Mouse (Mus musculus): ENCODE results near the gene Smyd3. TPM values are rescaled to one million over a fixed set of nuclear protein-coding genes. Genes with fewer than 3 reads are reported as not detected.

Gene Smyd3
- total RNA-seq, 2 experiments from 2014 or later, result 34.0 to 39.8 TPM

DNA sequence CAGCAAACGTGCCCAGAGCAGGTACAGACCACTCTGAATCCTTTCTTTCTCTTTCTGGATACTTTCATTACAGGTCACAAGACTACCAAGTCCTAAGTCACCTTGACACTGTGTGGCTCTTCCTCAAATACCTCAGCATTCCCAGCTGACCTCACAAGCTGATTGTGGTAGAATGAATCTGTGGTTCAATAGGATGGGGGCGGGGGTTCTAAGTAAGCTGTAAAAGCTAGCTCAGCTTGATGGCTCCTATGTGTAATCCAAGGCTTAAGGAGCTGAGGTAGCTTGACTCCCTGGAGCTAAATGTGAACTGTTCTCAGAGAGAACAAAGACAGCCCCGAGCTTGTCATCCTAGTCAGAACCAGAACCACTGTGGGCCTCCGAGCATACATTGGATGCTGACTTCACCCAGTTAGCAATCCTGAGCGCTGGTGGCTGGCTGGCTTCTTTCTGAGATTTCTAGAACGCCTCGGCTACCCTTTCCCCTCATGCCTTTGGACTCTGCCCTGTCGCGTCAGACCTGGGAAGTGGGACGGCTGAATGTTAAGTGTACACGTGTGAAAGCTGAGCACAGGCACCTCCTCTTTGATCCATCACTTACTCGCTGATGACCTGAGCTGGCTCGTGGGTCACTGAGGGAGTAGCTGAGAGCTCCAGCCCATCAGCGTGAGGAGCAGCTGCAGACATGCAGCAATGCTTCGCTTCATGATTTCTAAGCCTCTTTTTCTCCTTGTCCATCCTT is 131.4 kb downstream of the Smyd3 start:
- intact Hi-C loops (cut with DNase I), result no loop called here
- DNase-seq, result no peak

DNA sequence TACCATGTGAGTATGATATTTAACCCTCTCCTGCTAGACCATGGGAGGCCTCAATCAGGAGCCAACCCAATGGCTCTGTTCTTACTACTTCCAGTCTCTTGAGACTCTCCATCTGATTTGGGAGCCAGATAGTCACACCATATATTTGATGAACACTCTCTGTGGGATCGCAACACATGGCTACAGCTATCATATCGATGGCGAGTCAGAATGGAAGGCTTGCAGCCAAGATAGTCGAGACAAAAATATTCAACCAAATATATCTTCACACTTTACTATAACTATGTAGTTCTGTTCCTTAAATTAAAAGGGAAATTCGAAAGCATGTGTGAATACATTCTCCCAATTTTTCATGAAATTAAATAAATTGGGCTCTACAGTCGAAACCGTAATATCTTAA is 132.2 kb downstream of the Smyd3 start:
- intact Hi-C loops (cut with DNase I), result no loop called here
- DNase-seq, result no peak

DNA sequence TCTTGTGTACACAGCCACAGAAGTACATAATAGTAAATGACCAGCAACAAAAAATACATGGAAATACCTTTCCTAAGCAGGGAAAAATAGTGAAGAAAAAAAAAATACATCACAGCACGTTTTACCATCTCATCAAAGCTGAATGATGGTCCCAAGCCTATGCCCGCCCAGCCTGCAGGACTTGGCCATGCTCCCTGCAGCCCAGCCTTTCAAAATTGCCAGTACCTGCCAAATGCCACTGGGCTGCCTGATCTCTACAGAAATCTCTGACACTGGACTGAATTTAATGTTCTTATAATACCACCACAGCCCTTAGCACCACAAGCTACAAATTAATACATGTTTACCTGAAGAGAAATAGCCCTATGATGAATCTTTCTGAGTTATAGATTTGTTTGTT is 133.5 kb downstream of the Smyd3 start:
- intact Hi-C loops (cut with DNase I), result no loop called here
- peak; percentile 37 for DNase-seq

DNA sequence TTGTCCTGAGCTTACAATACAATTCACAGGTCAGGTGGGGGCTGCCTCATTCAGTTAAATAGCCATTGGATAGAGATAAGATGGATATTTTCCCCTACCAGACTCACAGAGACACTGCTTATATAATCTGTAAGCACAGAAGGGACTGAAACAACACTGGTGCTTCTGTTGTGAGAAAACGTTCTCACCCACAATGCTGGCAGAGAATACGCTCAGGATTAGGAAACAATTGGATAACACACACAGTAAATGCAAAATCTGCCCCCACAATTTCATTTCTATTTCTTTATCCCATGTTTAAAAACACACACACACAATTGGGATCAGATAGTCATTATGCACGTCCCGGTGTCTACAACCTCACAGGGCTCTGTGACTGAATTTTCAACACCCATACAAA is 139.7 kb downstream of the Smyd3 start:
- intact Hi-C loops (cut with DNase I), result no loop called here

DNA sequence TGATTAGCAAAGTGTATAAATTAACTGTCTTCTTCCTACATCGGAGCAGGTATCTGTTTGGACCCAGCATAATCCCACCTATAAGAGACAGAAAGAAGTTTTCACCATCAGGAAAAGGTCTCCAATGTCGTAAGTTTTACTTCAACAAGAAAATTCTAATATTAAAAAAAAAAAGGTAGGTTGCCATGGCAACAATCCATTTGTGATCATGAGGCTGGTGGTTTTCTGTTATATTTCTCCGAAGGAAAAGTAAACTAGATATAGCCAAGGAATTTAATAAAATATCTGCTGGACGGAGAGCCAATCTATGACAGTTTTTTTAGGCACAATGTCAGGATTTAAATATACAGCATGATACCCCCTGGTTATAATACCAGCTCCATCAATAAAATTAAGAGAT is 142.9 kb downstream of the Smyd3 start:
- intact Hi-C loops (cut with DNase I), result no loop called here
- DNase-seq, result no peak

More for the DNA sequence above, 139.7 kb downstream of the Smyd3 start:
- DNase-seq, result no peak

DNA sequence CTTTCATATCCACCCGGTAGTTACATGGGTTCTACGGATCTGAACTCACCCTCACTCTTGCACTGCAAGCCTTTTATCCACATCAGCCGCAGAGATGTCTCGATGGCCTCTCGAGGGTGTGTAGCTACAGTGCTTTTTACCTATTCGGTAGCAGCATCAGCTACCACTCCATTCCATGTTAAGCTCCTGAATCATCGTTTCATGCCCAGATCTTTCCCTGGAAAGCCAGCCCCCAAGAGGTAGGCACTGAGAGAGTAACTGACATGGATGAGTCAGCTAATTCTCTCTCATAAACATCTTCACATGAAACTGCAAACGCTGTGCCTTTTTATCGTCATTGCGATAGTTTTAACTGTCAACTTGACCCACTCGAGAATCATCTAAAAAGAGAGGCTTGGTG is 143.9 kb downstream of the Smyd3 start:
- no peak for DNase-seq
- intact Hi-C loops (cut with DNase I), result no loop called here

DNA sequence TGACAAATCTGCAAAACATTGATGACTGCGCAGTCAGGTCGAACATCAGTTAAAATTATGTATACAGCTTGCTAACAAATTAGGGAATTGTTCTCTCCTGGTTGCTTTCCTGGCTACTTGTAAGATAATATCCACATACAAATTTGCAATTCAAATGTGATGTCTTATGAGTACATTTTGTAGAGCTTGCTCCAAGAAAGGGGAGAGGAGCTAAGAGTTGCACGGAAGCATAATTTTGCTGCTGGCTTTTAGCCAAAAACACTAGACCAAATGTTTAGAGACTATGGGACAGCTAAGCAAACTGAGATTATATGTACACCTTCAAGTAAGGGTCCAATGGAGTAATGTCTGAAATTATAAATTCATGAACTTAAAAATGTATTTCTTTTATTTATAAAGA is 146.7 kb downstream of the Smyd3 start:
- intact Hi-C loops (cut with DNase I), result no loop called here
- no peak for DNase-seq

DNA sequence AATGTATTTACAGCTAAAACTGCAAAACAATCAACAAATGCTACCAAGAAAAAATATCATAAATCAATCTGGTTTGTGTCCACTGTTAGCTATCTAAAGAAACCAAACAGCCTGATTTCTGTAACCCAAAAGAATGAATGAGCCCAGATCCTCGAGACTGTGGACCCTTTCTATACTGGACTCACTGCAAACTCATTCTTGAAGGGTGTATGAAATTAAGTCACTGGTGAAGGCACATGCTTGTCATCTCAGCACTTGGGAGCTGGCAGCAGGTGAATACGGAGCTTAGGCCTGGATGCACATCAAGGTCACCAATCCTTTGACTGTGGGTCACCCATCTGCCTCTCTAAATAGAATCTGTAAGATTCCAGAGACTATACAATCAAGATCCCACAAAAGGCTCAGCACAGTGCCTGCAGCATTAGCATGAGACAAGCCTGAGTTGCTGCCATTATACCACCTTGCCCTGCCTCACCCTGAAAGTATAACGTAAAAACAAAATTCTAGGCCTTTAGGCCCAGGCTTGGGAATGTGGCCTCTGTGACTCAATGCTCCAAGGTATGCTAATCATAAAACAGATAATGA is 149.3 kb downstream of the Smyd3 start:
- intact Hi-C loops (cut with DNase I), result no loop called here
- no peak for DNase-seq

DNA sequence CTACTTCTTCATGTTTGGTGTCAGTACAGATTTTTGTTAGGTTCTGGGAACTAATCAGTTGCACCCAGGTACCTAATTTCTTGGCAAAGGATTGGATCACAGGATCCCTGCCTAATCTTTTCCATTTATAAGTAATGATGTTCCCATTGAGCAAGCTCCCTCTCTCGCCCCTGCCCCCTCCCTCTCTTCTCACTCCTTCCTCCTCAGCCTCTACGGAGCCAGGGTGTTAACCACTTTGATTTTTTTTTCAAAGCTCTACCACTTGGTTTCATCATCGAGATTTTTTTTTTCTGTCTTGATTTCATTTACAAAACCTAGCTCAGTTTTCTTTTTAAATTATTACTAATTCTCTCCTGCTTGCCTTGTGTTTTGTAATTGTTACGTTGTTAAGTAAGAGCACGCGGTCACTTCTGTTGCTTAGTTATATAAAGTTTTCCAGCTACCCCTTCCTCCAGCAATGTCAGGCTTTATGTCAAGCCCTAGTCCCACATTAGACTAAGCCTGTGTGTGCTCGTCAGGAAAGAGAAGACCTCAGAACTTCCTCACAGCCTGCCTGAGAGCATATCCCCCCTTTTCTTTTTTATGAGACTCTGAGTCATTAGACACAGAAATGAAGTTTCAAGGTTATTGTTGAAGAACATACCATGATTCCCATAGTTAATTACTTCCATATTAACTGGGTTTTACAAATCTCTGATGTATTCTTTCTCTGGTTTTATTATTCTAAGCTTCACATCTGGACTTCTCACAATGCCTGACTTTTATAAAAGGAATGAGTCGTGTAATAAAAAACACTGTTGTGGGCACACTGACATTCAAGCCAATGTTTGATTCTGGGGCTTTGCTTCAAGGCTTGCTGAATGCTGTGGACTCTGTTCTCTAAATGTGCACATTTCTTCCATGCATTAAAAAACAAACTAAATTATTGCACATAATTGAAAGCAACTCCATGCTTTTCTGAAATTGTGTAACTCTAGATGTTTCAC is 156.1 kb downstream of the Smyd3 start:
- no peak for DNase-seq
- intact Hi-C loops (cut with DNase I), result no loop called here

DNA sequence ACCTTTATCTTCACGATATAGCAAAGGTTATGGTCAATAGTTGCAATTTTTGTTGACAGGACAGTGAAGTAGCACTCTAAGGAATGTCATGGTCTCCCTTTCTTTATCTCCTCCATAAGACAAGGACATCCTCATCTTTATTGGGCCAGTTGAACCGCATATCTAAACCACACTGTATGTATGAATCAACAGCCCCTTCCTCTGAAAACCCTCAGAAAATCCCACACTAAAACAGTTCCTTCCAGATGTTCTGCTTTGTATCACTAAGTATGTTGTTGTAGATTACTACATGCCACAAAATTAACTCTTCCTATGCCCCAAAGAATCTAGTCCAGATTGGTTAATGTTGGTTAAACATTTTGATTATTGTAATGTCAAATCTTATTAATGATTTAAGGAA is 160.7 kb downstream of the Smyd3 start:
- DNase-seq, result no peak
- intact Hi-C loops (cut with DNase I), result no loop called here

DNA sequence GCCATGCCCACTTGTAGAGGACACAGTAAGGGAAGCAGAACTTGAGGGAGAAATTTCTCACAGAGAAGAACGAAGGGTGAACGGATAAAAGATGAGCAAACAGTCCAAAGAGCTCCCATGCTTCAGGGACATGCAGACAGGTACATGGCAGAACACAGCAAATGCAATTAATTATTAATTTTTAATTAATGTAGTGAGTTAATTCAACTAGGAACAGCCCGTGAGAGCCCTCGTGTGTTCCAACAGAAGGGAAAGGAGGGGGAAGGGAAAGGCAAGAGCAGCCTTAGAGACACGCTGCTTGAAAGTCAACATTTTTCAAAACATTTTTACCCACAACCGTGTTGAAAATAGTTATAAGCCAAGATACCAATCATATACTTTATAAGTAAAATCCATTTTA is 163.6 kb downstream of the Smyd3 start:
- DNase-seq, result no peak
- intact Hi-C loops (cut with DNase I), result no loop called here

DNA sequence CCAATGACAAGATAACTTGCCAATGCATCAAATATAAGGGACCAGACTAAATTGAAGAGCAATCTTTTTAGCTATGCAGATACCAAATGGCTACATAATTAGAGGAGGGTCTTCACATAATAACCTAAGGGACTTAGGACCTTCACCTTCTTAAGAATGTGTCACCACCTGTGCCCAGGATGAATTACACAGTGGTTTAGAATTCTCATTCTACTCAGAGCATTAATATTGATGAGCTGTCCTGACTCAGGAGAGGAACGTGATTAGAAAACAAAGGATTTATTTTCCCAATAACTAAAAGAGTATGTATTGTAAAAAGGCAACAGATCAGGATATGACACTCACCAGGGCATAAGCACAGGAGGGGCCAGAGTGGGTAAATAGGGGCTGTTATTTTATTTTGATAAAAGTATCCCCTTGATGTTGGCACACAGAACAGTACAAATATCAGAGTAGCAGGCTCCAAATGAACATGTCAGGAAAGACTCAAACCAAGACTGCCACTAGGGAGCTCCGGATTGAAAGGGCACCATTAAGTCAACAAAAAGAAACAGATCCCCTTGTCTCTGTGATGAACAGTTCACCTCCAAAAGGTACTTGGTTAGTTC is 172.4 kb downstream of the Smyd3 start:
- intact Hi-C loops (cut with DNase I), result no loop called here
- no peak for DNase-seq

DNA sequence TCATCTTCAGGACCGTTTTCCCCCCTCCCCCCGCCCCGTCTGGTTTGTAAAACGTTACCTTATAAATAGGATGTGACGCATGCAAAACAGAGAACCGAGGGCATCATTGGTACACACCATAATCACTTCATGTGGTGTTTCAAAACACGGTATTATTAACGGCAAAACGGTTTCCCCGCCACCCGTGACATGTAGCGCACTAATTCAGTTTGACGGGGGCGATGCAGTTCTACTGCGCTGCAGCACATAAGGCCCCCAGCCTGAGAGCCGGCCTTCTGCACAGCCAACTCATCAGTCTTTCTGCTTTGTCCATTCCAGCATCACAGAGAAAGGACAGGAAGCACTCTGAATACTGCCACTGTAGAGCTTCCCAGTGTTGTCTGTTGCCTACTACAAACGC is 174.4 kb downstream of the Smyd3 start:
- no peak for DNase-seq
- intact Hi-C loops (cut with DNase I), result no loop called here

DNA sequence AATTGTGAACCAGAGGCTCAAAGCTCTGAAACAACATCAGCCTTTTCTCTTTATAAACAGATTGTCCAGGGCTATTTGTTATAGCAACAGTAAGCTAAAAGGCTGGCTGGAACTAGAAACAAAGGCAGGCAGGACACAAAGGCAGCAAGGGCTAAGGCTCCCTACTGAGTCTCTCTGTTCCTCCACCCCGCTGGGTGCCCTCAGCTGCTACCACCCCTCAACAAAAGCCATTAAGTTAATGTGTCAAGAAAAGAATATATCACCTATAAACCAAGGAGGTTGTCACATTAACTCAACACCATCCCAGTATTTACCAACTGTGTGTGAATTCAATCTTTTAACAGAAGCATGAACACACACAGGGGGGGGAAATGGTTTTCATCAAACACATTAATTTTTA is 176.3 kb downstream of the Smyd3 start:
- intact Hi-C loops (cut with DNase I), result no loop called here
- DNase-seq, result no peak

DNA sequence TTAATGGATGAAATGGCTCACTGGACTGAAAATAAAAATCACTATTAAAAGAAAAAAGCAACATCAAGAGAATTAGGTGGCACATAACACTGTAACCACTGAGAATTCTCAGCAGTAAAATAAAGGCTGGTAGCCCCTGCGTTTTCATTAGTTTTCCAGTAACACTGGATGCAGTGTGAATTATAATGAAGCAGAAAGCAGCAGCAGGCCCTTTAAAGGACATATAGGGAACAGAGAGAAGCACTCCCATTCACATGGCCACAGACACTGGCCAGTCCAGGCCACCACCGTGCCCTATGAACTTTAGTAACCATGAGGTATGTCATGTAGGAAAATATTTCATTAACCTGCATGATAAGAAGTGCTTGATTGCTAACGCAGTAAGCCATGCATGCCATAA is 178.8 kb downstream of the Smyd3 start:
- no peak for DNase-seq
- intact Hi-C loops (cut with DNase I), result no loop called here

DNA sequence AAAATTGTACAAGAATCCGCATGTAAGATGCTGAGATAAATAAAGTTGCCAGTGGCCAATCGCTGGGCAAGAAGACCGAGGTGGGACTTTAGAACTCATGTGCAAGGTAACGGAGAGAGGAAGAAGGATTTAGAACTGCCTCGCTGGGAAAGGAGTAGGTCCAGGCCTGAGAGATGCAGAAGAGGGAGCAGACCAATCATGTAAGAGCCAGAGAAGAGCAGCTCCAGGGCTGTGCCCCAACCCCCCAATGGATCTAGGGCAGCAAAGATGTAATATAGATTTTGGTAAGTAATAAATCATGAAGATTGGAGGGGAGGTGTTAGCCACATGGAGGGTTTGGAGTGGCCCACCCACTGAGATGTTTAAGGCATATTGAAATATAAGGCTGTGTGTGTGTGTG is 180.3 kb downstream of the Smyd3 start:
- intact Hi-C loops (cut with DNase I), result no loop called here
- DNase-seq, result no peak

DNA sequence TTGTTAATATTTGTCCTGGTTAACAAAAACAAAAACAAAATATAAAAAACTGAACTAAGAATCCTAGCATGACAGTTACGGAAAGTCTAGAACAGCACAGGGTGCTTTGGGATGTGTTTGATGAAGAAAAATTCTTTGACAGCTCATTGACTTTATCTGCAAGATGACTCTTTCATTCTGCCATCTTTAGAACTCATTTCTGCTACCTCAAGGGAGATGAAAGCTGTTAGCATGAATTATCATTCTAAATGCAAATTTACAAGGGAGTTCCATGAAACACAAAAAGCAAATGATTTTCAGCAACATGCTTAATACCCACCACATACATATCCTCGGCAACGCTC is 190.9 kb downstream of the Smyd3 start:
- intact Hi-C loops (cut with DNase I), result no loop called here
- no peak for DNase-seq

DNA sequence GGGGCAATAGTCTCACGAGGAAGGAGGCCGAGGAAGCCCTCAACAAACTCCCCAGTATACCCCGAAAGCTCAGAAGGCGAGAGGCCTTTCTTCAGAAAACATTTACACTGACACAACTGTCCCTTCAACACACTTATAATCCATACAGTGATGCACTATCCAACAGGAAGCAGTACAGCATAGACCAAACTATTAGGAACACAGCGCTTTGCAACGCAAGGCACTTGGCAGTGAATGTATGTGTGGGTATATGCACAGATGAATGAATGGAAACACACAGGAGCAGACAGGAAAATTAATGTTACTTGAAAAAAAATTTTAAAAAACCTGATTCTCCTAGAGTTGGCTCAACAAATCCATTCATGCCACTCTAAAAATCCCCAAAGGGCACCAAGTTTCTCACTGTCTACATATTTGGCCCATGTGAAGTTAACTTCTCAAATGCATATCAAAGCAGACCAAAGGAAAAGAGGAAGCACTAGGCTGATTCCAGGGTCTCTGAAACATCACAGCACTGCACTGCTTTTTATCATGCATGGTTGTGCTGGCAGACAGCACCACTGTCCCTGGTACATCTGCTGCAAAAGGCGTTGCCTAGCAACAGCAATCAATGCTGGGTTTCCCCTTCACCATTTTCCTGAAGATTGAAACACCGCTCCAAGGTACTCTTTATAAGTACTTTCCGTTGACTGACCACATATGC is 191.4 kb downstream of the Smyd3 start:
- DNase-seq, result peak; percentile 46
- intact Hi-C loops (cut with DNase I), result no loop called here

DNA sequence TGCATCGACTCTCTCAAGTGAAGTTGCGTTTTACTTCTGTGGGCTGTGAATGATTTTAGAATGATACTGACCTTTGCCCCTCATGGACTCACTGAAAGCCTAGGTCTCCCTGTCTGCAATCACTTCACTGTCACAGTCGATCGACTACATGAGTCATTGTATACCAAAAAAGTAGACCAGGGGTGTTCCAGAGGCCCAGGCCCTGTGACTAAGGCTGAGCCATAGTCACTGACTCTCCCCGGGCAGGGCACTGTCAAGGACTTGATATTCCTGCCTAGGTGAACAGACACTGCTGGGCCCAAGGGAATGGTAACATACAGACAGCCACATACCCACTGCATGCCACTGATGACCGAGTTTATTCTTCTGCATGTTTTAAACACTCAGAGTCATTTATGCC is 193.6 kb downstream of the Smyd3 start:
- intact Hi-C loops (cut with DNase I), result no loop called here
- no peak for DNase-seq

DNA sequence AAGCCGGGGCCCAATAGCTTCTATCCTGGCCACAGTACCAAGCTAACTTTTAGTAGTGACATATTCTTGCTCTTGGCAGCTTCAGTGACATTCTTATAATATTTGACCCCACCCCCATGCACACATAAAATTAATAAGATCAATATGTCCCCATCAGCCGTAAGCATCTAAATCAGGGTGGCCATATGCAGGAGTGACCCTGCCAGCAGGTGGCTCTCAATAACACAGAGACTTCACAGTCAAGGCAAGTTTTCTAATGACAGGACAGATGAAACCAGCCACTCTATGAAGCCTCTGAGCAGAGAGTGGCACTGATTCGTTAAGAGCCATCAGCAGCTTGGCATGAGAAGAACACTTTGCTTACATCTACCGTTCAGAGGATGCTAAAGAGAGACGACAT is 204.2 kb downstream of the Smyd3 start:
- intact Hi-C loops (cut with DNase I), result no loop called here
- no peak for DNase-seq

DNA sequence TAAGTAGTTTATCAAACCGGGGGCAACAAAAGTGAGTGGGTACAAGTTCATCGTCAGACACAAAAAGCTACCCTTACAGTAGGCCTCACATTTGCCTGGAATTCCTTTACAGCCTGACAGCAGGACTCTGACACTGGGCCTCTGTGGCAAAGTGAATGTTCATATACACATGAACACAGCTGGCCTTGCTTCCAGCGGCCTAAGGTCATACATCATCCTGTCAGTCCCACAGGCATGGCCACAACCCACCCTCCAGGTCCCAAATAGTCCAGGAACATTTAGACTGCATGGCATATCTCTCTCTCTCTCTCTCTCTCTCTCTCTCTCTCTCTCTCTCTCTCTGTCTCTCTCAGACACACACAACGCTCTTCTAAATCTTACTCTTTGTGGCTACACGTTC is 208.4 kb downstream of the Smyd3 start:
- intact Hi-C loops (cut with DNase I), result no loop called here

More for the DNA sequence above, 208.4 kb downstream of the Smyd3 start:
- no peak for DNase-seq
